Mouse (Mus musculus) thymus, postnatal 36 days (tissue): ENCODE results near the gene 8030411F24Rik.
"Not testable (repeated sequence)": the region's sequence is repeated elsewhere in the genome, so short reads cannot be mapped to it uniquely, and the experiment has no call there.

ENCODE experiments used
- DNase-seq, 2 experiments: peaks; one replicate each; pipeline ENCODE4 v3.0.0; 2022; ENCODE audit warnings: mixed read lengths in 2 of 2

8030411F24Rik gene

DNA sequence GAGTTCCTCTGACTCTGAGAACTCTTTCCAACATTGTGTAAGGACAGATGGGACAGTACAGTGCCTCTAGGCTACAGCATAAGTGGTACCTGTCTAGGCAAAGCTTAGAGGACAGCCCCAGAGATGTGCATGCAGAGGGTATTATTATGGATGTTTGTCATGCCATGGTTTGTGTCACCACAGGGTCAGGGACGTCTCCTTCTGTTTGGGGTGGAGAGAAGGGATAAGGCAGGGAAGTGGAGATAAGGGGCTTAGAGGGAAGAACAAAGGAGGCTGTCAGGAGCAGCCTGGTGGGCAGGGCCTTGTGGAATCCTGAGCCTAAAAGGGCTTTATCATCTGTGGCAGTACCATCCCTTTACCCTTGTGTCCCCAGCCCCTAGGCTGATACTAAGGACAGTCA lies at the start of gene 8030411F24Rik:
Gene 8030411F24Rik (plus strand): TSS at position 301 of the 400 bp plus-strand sequence.
- no peak for DNase-seq

DNA sequence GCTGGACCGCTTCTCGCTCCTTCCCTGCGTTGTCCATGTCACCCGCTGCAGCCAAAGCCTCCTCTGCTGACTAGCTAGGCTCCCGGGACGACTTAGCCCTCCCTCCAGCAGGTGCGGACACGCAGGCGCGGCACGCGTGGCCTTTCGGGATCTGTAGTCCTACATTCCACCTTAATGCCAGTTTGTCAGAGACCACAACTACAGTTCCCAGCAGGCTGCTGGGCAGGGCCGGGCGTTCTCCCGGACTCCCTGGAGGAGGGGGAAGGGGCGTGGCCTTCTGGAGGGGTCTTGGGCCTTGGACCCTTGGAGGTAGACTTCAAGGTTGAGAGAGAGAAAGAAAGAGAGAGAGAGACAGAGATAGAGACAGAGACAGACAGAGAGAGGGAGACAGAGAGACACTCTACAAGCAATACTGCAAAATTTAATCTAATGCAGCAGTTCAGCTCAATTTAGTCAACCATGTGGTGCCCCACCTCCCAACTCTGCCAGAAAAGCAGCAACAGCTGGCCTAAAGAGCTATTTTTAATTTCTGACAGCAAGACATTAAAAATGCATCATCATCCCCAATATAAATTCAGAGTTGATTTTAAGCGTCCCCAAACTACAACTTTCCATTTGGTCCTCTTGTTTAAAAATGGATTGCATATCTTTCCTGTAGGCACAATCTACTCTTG lies 49.3 kb upstream of the 8030411F24Rik start, which contains the start of gene Napb:
Gene Napb (minus strand): TSS at position 141 of the 674 bp plus-strand sequence.
- peak; percentile 79 to 86 for DNase-seq

GRCm38 (mm10) chr2:148743001-148743400 lies 38.8 kb upstream of the 8030411F24Rik start:
- no peak for DNase-seq

DNA sequence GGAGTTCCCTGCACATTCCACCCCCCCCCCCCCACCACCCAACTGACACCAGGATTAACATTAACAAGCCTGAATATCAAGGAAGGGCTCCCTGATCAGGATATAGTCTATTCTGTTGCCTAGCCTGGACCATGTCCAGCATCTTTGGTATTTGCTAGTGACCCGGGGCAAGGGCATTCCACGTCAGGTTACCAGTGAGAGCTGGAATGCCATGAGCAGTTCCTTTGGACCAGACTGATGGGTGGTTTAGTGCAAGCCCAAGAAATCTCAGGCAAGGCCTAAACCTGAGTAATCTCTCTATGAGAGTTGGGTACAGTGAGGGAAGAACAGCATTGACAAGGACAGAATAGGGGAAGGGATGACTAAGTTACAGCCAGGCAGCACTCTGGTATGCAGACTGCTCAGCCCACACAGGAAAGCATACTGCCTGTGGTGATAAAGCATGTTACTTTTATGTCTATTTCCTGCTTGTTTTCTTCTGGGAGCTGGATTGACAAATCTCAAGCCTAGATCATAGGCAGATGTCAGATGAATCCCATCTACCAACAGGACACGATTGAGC lies 37.9 kb upstream of the 8030411F24Rik start:
- DNase-seq, result no peak

- no peak for DNase-seq
Observed at GRCm38 (mm10) chr2:148750058-148750457, 31.8 kb upstream of the 8030411F24Rik start, which contains the start of gene Cstl1. Gene Cstl1 (plus strand): TSS chr2:148750358.

DNA sequence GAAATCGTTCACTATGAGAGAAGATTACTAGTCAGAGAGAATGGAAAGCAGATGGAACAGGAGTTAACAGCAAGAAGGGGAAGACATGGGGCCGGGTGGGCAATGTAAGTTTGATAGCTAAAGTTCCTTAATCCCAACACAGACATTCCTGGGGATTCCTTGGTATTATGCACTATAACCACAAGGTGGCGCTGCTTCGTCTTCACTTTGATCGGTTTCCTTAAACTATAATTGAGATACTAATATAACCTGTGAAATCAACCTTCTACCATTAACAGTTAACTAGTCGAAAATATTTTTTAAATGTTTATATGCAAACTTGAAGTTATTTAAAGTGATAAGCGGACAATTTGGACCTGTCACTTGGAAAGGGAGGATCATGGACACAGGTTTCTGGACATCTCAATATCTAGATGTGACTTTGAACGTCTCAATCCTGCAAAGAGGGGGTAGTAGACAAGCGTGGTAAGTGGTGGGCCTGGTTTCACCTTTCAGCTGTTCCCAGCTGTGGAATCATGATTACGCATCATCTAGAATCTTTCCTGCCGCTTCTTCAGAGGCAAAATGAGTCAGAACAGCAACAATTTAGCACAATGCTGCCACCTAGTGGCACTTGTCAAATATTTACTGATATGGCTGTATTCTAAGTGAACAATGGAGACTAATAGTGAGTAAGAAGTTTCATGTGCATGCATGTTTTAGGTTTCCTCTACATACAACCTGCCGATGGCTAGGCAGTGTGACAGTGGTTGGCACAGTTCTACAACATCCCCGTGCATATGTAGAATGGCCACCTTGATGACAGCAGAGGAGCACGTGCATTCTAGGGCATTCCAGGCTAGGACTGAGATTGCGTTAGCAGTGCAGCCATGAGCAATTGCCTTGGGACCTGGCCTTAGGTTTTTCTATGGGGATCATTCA lies 29.7 kb upstream of the 8030411F24Rik start:
- peak; percentile 26 to 36 for DNase-seq

GRCm38 (mm10) chr2:148754310-148754846 lies 27.4 kb upstream of the 8030411F24Rik start:
- no peak for DNase-seq

GRCm38 (mm10) chr2:148763648-148764388 lies 18.0 kb upstream of the 8030411F24Rik start:
- DNase-seq, result no peak

GRCm38 (mm10) chr2:148771397-148771796 lies 10.4 kb upstream of the 8030411F24Rik start, which contains the start of gene Cst11:
Gene Cst11 (minus strand): TSS chr2:148771497.
- DNase-seq, result not testable (repeated sequence)

DNA sequence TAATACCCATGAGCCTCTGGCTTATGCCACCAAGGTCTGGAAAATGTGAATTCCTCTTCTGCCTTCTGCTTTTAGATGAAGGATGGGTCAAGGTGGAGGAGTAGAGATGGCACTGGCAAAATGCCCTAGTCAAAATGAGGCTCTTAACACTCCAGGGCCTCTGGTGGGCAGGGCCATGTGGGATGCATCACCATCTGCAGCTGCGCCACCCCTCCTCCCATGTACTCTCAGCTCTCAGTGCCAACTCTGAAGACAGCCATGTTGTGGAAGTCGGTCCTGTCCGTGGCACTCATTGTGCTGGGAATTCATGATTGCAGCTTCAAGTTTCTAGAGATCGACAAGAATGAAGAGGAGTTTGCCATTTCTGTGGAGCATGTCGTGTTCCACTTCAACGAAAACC lies 7.3 kb downstream of the 8030411F24Rik start, which contains the start of gene Cst12:
Gene Cst12 (plus strand): TSS at position 220 of the 400 bp plus-strand sequence.
- DNase-seq, result no peak

- no peak for DNase-seq
Observed at GRCm38 (mm10) chr2:148798485-148798884, 16.7 kb downstream of the 8030411F24Rik start, which contains the start of gene Cst8. Gene Cst8 (plus strand): TSS chr2:148798785.

GRCm38 (mm10) chr2:148801491-148801921 lies 19.7 kb downstream of the 8030411F24Rik start:
- DNase-seq, result no peak

GRCm38 (mm10) chr2:148806696-148807095 lies 24.9 kb downstream of the 8030411F24Rik start:
- no peak for DNase-seq

DNA sequence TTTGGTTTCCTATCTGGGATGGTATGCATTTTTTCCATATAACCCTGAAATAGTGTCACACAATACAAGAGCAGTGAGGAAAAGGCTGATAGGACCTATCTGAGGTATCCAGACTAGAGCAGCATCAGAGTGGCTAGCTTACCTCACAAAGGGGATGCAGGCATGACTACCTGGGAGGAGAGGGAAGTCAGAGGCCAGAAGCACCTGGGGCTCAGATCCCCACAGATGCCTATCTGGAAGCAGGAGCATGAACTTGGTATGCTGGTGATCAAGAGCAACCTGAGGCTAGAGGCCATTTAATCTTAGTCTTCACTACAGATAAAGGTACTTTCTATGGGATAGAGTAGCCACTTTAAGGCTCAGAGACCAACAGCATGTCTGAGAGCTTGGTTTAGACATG lies 38.1 kb downstream of the 8030411F24Rik start, which contains the start of gene Cst13:
Gene Cst13 (plus strand): TSS at position 173 of the 400 bp plus-strand sequence.
- no peak for DNase-seq

GRCm38 (mm10) chr2:148825986-148826385 lies 44.2 kb downstream of the 8030411F24Rik start:
- no peak for DNase-seq

DNA sequence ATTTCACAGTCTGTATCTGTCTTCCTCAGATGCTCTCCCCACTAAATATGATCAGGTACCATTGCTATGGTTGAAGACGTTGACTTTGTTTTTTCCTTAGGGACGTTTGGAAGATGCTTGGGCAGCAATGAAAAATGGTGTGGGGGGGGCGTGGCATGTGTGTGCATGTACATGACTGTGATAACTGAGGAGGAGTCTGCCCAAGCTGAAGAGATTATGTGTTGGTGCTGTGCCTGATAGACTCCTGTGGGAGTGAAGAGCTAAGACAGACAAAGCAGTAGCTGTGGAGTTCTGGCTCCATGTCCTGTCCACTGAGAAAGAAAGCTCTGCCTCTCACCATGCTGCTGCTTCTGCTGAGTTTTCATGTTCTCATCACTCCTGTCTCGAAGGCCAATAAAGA lies 53.1 kb downstream of the 8030411F24Rik start, which contains the start of gene Cst9:
Gene Cst9 (plus strand): TSS at position 236 of the 400 bp plus-strand sequence.
- no peak for DNase-seq
